In the genomic region with DNA sequence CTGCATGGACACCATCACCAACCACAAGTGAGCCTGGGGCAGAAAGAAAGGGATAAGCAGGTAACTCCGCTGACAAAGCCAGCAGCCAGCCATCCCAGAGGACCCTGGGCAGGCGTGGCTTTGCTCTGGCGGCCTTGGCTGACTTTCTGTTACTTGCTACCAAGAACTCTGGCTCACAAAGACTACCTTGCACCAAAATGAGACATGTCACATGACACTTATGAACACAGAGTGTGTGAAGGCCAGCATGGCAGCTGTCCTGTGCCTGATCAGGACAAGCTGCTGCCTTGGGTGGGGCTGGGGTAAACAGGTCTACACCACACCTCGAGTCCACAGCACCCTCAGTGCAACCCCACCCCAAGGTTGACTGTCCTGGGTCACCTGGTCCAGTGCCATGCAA, we compare ENCODE assay signal across 15 mouse cellular contexts. TPM values are rescaled to one million over a fixed set of nuclear protein-coding genes. Genes with fewer than 3 reads are reported as not detected.
A peak's percentile ranks its signal among the peaks of the same experiment; 100 is the strongest.
DNase-seq lines count a peak whose midpoint lies in the region; ATAC-seq and TF ChIP-seq lines count a peak whose summit lies in the region.
"Had no signal": no experiment of that assay in that cellular context is flagged by ENCODE, and none has a peak within 500 bp of the region (broad histone marks: within the 10 kb centered on the region; RNA-seq: fewer than 3 reads in every experiment).

No protein-coding gene starts in this region.

- H3K27me3 ChIP-seq in forebrain, embryonic 10.5 days (ENCODE audit: poor library complexity, severe bottlenecking) = no peaks in the 10 kb centered on the region
- no peaks in the 10 kb centered on the region for H3K27me3 ChIP-seq in forebrain, embryonic 11.5 days (ENCODE audit: control insufficient read depth, insufficient read depth, low read length)
- no peaks in the 10 kb centered on the region for H3K27me3 ChIP-seq in heart, embryonic 10.5 days (ENCODE audit: insufficient read depth, poor library complexity, severe bottlenecking)
- no peaks in the 10 kb centered on the region for H3K27me3 ChIP-seq in testis, adult 2 months (ENCODE audit: control insufficient read depth, insufficient read depth, low read length)
- H3K27me3 ChIP-seq: heart, embryonic 13.5 days; liver, embryonic 12.5 days had no signal

- intact Hi-C loops in heart, postnatal 10 days (cut with DNase I) = no loop called here

- no peak for DNase-seq in forebrain, embryonic 10.5 days (ENCODE audit: extremely low spot score, low spot score)
- no peak for DNase-seq in forebrain, embryonic 11.5 days (ENCODE audit: low spot score)
- no peak for DNase-seq in heart, embryonic 10.5 days (ENCODE audit: low spot score)
- no peak for DNase-seq in heart, postnatal 10 days
- DNase-seq in testis, postnatal 14 days (ENCODE audit: low spot score) = no peak
- no peak for DNase-seq in layer of hippocampus, adult 8-10 months (ENCODE audit: low spot score in 2 of 2)
- DNase-seq: cerebellum, adult 8-10 months; heart, postnatal 4 days; midbrain, embryonic 14.5 days; right cerebral cortex, adult 18-20 months; thymus, adult 2 months had no signal

- H3K36me3 ChIP-seq in forebrain, embryonic 10.5 days (replicated peaks) = peaks cover 29% of the 10 kb centered on the region
- no peaks in the 10 kb centered on the region for H3K36me3 ChIP-seq in forebrain, embryonic 11.5 days (ENCODE audit: control insufficient read depth, insufficient read depth, low read length)
- peaks cover 22% of the 10 kb centered on the region for H3K36me3 ChIP-seq in heart, embryonic 10.5 days
- H3K36me3 ChIP-seq in testis, adult 2 months (ENCODE audit: control insufficient read depth, insufficient read depth, low read length) = no peaks in the 10 kb centered on the region

- H3K4me3 ChIP-seq in forebrain, embryonic 10.5 days = no peak overlapping the region
- H3K4me3 ChIP-seq in forebrain, embryonic 11.5 days (ENCODE audit: low read depth, low read length) = no peak overlapping the region
- H3K4me3 ChIP-seq in heart, embryonic 10.5 days = no peak overlapping the region
- peak overlapping the region; percentile 51 for H3K4me3 ChIP-seq in testis, adult 2 months (ENCODE audit: control insufficient read depth, low read depth, low read length)
- H3K4me3 ChIP-seq: heart, embryonic 13.5 days; liver, embryonic 12.5 days had no signal

- no peaks in the 10 kb centered on the region for H3K9me3 ChIP-seq in forebrain, embryonic 10.5 days
- H3K9me3 ChIP-seq in forebrain, embryonic 11.5 days (ENCODE audit: control insufficient read depth, low read length) = no peaks in the 10 kb centered on the region
- H3K9me3 ChIP-seq in heart, embryonic 10.5 days = no peaks in the 10 kb centered on the region
- H3K9me3 ChIP-seq: heart, embryonic 13.5 days; liver, embryonic 12.5 days had no signal

- H3K4me2 ChIP-seq in forebrain, embryonic 11.5 days (ENCODE audit: low read depth, low read length, severe bottlenecking) = no peak overlapping the region
- H3K4me2 ChIP-seq: heart, embryonic 13.5 days; liver, embryonic 12.5 days had no signal

- TF ChIP-seq CTCF in testis, adult 2 months (IDR thresholded peaks at IDR 0.05; ENCODE audit: control insufficient read depth, insufficient read depth, insufficient replicate concordance, low read depth, low read length) = no peak

- H3K9ac ChIP-seq in forebrain, embryonic 11.5 days (ENCODE audit: low read length) = no peak overlapping the region
- H3K9ac ChIP-seq: heart, embryonic 13.5 days; liver, embryonic 12.5 days had no signal

- peak overlapping the region; percentile 37; the same call in 1 of the 2 replicates for H3K27ac ChIP-seq in forebrain, embryonic 10.5 days
- no peak overlapping the region for H3K27ac ChIP-seq in forebrain, embryonic 11.5 days (ENCODE audit: low read depth, low read length)
- peak overlapping the region; percentile 43; the same call in 1 of the 2 replicates for H3K27ac ChIP-seq in heart, embryonic 10.5 days
- H3K27ac ChIP-seq in testis, adult 2 months (ENCODE audit: control insufficient read depth, insufficient read depth, low read depth, low read length) = no peak overlapping the region
- H3K27ac ChIP-seq: heart, embryonic 13.5 days; liver, embryonic 12.5 days had no signal

- 93% methylated on average over 4 of the region's 4 CpGs for WGBS in forebrain, embryonic 10.5 days
- WGBS in forebrain, embryonic 11.5 days = 90% methylated on average over 4 of the region's 4 CpGs
- WGBS in heart, embryonic 10.5 days = 88% methylated on average over 4 of the region's 4 CpGs

- H3K4me1 ChIP-seq in forebrain, embryonic 10.5 days = peaks cover 84% of the 10 kb centered on the region
- H3K4me1 ChIP-seq in forebrain, embryonic 11.5 days (replicated peaks; ENCODE audit: control insufficient read depth, insufficient read depth, low read length) = peaks cover 29% of the 10 kb centered on the region; the same call in 1 of the 2 replicates
- peaks cover 90% of the 10 kb centered on the region for H3K4me1 ChIP-seq in heart, embryonic 10.5 days
- H3K4me1 ChIP-seq in testis, adult 2 months (ENCODE audit: control insufficient read depth, insufficient read depth, low read length) = peaks cover 20% of the 10 kb centered on the region

- no peak for TF ChIP-seq POLR2A in testis, adult 2 months (IDR thresholded peaks at IDR 0.05; ENCODE audit: control insufficient read depth, low read depth, low read length)

- no peak for ATAC-seq in forebrain, embryonic 11.5 days (replicated peaks; ENCODE audit: low FRiP score)
- ATAC-seq: inflammation-experienced regulatory T-cells, adult 6 months; liver, embryonic 12.5 days had no signal

RNA-seq across cellular contexts. Expression of gene Ncor2, which starts 51.6 kb away (rescaled TPM):
- polyA plus RNA-seq in forebrain, embryonic 10.5 days (2016; fragmentation: Nextera tagmentation; extraction: Ambion mirVana) = 15.7 and 17.8 TPM in 2 replicates
- 27.3 and 29.5 TPM in 2 replicates for polyA plus RNA-seq in forebrain, embryonic 11.5 days (2014; fragmentation: Nextera tagmentation; extraction: Ambion mirVana)
- 17.8 and 23.3 TPM in 2 replicates for polyA plus RNA-seq in heart, embryonic 10.5 days (2016; fragmentation: Nextera tagmentation; extraction: Ambion mirVana)
- total RNA-seq in heart, postnatal 10 days (2021) = 100 to 1,000 TPM; 112 to 125 TPM
- 28.0 and 31.7 TPM in 2 replicates for polyA plus RNA-seq in testis, adult 2 months (2012; rRNA removed)
- 100 to 1,000 TPM; 246 to 324 (median 271) TPM for total RNA-seq in layer of hippocampus, adult 8-10 months (2022)

Comparison
In these comparisons a context has a peak if more than half of its experiments do, and no peak if none do; other contexts are left out.
1. H3K27ac ChIP-seq: peak in forebrain, embryonic 10.5 days (single experiment) and heart, embryonic 10.5 days (single experiment); none in forebrain, embryonic 11.5 days (single experiment) and testis, adult 2 months (single experiment).